Mouse (Mus musculus) mature B cell (primary cell): ENCODE results near the gene Amy2a5.
"Not testable (repeated sequence)": the region's sequence is repeated elsewhere in the genome, so short reads cannot be mapped to it uniquely, and the experiment has no call there.

Experiments
- in situ Hi-C: fragments of 300-500 bp; cut with MboI; formaldehyde crosslinking; loops from 2 replicates; pipeline ENCODE4 v1.14.3; 2019

The Amy2a5 gene

GRCm38 (mm10) chr3:113258737-113259136, at the start of gene Amy2a5:
TSS of gene Amy2a5 (minus strand) at chr3:113258837.
- in situ Hi-C loops = not testable (repeated sequence)

GRCm38 (mm10) chr3:113291349-113291748, 32.7 kb upstream of the Amy2a5 start, which contains the start of gene Amy2a4:
TSS of gene Amy2a4 (minus strand) at chr3:113291449.
- in situ Hi-C loops = not testable (repeated sequence)

- in situ Hi-C loops = not testable (repeated sequence)
Observed at GRCm38 (mm10) chr3:113280285-113280684, 21.6 kb upstream of the Amy2a5 start.

- in situ Hi-C loops = not testable (repeated sequence)
Observed at GRCm38 (mm10) chr3:113279586-113279985, 20.9 kb upstream of the Amy2a5 start.

GRCm38 (mm10) chr3:113227115-113227514, 31.5 kb downstream of the Amy2a5 start:
- in situ Hi-C loops = no loop called here
